Comparison of ENCODE assay signal across 34 mouse cellular contexts in the genomic region with DNA sequence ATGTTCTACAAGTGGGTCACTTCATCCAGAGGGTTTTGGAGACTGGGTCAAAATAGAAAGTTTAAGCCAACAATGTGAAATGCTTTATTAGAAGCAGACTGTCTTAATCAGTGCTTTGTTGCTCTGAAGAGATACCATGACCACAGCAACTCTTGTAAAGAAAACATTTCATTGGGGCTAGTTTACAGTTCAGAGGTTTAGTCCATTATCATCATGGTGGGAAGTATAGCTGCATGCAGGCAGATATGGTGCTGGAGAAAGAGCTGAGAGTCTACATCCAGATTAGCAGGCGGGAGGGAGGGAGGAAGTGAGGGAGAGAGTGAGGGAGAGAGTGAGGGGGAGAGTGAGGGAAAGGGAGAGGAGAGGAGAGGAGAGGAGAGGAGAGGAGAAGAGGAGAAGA.
"Had no signal": no experiment of that assay in that cellular context is flagged by ENCODE, and none has a peak within 500 bp of the region (broad histone marks: within the 10 kb centered on the region; RNA-seq: fewer than 3 reads in every experiment).

No protein-coding gene starts in this region.

- H3K4me3 ChIP-seq: heart, embryonic 12.5 days; heart, embryonic 13.5 days; heart, embryonic 15.5 days; hindbrain, embryonic 12.5 days; hindbrain, embryonic 13.5 days; hindbrain, embryonic 15.5 days; intestine, embryonic 15.5 days; kidney, embryonic 15.5 days; layer of hippocampus, adult 2 months; left cerebral cortex, adult 2 months had no signal

- ATAC-seq: hindbrain, embryonic 16.5 days; hindbrain, postnatal 0 days; inflammation-experienced regulatory T-cells, adult 6 months; intestine, embryonic 15.5 days; intestine, embryonic 16.5 days; intestine, postnatal 0 days had no signal

- H3K27ac ChIP-seq: heart, embryonic 13.5 days; heart, embryonic 15.5 days; hindbrain, embryonic 12.5 days; hindbrain, embryonic 13.5 days; hindbrain, embryonic 14.5 days; hindbrain, embryonic 15.5 days; hindbrain, postnatal 0 days; intestine, embryonic 15.5 days; kidney, embryonic 15.5 days; kidney, postnatal 0 days; layer of hippocampus, adult 2 months; left cerebral cortex, adult 2 months had no signal

- DNase-seq: heart, postnatal 10 days; heart, postnatal 14 days; heart, postnatal 36 days; heart, postnatal 4 days; kidney, adult 11 months; kidney, adult 18-20 months; kidney, adult 2 months; kidney, adult 8-10 months; kidney, adult 9 months; kidney, postnatal 10 days; kidney, postnatal 14 days; kidney, postnatal 25 days; kidney, postnatal 36 days; kidney, postnatal 4 days; layer of hippocampus, adult 9-11 months; layer of hippocampus, postnatal 36 days had no signal

- H3K27me3 ChIP-seq: heart, embryonic 12.5 days; heart, embryonic 13.5 days; heart, embryonic 15.5 days; hindbrain, embryonic 12.5 days; hindbrain, embryonic 13.5 days; hindbrain, embryonic 15.5 days; intestine, embryonic 15.5 days; kidney, embryonic 15.5 days had no signal

- H3K36me3 ChIP-seq: heart, embryonic 12.5 days; heart, embryonic 13.5 days; heart, embryonic 15.5 days; hindbrain, embryonic 12.5 days; hindbrain, embryonic 13.5 days; hindbrain, embryonic 15.5 days; intestine, embryonic 15.5 days; kidney, embryonic 15.5 days had no signal

- H3K9me3 ChIP-seq: heart, embryonic 12.5 days; heart, embryonic 13.5 days; heart, embryonic 15.5 days; hindbrain, embryonic 12.5 days; hindbrain, embryonic 13.5 days; hindbrain, embryonic 15.5 days; intestine, embryonic 15.5 days; kidney, embryonic 15.5 days had no signal

- H3K4me2 ChIP-seq: heart, embryonic 11.5 days; heart, embryonic 12.5 days; heart, embryonic 13.5 days; heart, embryonic 15.5 days; hindbrain, embryonic 12.5 days; hindbrain, embryonic 13.5 days; hindbrain, embryonic 14.5 days; hindbrain, embryonic 15.5 days; intestine, embryonic 15.5 days; kidney, embryonic 15.5 days had no signal

- H3K9ac ChIP-seq: heart, embryonic 12.5 days; heart, embryonic 13.5 days; heart, embryonic 15.5 days; hindbrain, embryonic 12.5 days; hindbrain, embryonic 13.5 days; hindbrain, embryonic 14.5 days; hindbrain, embryonic 15.5 days; intestine, embryonic 15.5 days; kidney, embryonic 15.5 days had no signal
